Mouse (Mus musculus) kidney, adult 9 months (tissue): Measurements from ENCODE around the gene A530084C06Rik.

ENCODE experiments used
- DNase-seq: peaks from one replicate; pipeline ENCODE4 v3.0.0; 2022

The A530084C06Rik gene

DNA sequence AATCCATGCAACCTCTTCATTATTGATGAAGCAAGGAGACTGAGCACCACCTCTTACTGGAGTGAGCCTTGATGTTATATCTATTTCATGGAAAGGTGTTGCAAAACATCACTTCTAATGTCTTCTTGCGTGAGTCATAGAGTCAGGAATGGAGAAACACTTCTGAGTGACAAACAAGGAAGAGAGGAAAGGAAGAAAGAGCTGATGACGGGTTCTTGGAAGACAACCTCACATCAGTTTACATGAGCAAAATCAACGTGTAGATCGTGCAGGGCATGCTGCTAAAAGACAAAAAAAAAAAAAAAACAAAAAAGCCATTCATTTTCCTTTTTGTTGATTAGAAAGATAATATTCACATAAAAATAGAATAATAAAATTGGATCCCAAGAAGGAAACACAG, 24.4 kb downstream of the A530084C06Rik start:
- DNase-seq: no peak

DNA sequence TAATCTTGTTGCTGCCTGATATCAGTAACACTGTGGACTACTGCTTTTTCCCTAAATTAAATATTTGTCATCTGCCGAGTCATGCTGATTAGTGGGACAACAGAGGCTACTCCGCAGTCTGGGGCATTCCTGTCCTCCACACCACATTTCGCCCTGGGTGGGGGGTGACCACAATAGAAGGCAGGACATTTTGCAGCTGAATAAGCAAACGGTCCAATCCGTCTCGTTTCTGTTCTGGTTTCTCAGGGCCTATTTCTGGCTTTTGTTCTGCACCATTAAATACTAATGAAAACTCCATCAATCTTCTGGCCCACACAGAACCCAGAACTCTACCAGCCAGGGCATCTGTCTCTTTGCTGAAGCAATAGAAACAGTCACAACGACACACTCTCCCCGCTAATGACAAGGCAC, 27.5 kb downstream of the A530084C06Rik start:
- DNase-seq: no peak

DNA sequence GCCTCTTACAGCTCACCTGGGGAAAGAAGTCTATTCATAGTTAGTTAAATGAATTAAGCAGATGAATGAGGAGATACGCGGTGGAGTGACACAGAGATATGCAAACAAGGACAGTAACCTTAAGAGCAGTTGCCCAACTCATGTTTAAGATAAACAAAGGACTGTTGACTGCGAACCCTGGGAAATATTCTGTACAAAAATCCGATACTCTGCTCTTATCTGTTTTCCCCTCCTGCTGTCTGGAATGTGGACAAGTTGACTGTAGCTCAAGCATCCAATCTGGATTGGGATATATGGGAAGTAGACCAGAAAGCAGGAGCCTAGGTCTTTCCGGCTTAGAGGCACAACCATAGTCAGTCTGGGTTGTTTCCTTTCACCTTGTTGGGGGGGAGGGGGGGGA, 27.9 kb downstream of the A530084C06Rik start:
- no peak for DNase-seq

DNA sequence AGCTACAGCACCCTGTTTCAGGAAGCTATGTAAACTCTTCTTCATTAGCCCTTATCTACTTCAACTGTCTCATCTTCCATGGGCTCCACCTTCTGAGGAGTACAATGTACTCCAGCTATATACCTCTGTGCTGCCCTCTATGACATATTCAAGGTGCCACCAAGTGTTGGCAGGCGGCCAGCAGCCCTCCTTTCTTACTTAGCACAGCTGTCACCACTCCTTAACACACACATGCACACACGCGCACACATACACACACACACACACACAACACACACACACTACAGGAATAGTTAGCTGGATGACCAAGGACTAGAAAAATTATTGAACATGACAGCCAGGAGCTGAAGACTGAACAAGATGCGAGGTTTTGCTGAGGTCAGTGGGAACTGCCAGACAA, 34.2 kb downstream of the A530084C06Rik start:
- DNase-seq: no peak

DNA sequence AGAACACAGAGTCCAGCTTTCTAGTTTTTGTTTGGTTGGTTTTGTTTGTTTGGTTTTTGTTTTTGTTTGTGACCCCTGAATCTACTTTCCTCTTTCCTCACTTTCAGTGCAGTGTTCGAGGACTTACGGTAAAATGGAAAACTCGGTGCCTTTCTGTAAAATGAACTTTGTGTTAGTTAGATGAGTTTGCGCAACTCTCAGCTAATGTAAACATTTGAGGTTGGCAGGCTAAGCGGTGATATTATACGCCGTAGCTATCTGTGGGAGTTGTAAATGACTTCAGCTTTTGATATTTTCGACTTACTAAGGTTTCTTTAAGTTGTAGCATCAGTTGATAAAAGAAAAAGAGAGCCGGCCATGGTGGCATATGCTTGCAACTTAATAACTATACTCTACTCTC, 40.2 kb downstream of the A530084C06Rik start:
- no peak for DNase-seq

DNA sequence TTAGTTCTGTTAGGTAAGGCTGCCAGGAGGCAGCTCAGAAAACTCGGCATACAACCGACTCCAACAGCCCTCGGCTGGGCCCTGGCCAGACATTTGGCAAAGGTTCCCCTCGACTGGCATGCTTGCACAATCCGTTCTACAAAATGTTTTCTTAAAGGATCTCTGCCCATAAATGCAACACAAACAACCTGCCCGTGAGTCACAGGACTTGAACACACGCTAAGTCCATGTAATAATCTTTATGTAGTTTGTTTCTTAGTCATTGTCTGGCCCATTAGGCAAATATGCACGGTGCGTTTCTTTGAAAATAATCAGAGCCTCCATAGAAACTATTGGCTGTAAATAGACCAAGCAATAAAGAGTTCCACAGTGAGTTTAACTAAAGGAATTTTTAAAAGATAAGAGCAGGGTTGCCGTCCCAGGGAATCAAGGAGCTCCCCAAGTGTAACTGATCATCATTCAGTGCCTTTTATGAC, 40.7 kb downstream of the A530084C06Rik start:
- DNase-seq: peak; percentile 60

DNA sequence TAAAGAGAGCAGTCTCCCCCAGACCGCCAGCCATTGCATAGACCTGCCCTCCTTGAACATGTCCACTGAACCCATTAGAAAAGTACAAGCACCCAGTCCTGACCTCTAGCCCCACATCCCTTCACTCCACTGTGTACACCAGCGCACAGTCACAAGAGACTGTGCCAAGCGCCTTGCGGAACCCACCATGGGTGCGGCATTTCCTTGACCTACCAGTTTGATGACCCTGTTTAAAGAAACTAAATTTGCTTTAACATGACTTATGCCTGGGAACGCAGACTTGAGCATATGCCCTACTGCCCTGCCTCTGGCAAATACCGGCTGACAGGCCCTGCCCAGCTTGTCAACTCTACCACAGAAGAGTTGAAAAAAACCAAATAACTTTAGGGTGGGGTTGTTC, 43.9 kb downstream of the A530084C06Rik start:
- no peak for DNase-seq

DNA sequence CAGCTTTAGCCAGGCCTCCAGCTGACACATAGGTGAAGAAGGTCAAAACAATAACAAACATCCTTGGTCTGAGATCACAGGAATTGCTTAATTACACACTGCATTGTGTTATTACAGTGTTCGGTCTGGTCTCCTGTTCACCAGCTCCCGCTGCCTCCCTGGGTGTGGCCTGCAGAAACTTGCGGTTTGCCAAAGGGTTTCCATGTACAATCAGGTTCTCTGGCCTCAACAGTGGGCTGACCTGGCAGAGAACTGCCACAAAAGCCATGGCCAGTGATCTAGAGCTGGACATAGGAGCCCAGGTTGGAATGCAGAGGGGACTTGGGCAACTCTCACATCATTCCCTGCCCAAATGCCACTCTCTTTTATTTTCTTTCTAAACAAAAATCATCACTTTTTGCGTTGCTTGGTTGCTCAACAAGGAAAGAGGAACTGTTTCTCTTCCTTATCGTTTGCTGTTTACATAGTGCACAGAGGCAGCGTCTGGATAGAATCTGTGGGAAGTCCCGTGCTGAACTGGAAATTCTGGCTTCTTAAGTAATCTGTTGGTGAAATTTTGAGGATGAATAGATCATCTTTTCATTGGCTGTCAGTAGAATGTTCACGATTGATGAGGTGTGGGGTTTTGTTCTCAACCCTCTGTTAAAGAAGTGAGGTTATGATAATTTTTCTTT, 52.5 kb downstream of the A530084C06Rik start:
- DNase-seq: no peak
